Mouse (Mus musculus) right cerebral cortex, postnatal 14 days (tissue): ENCODE measurements around the gene Erg.

Source experiments
- DNase-seq: peaks from one replicate; pipeline ENCODE4 v3.0.0; 2022

Gene Erg

GRCm38 (mm10) chr16:95382251-95382650 is 204.1 kb downstream of the Erg start:
- no peak for DNase-seq

GRCm38 (mm10) chr16:95376834-95377233 is 209.6 kb downstream of the Erg start:
- DNase-seq, result no peak

GRCm38 (mm10) chr16:95376364-95376763 is 210.0 kb downstream of the Erg start:
- no peak for DNase-seq

GRCm38 (mm10) chr16:95374646-95375045 is 211.7 kb downstream of the Erg start:
- no peak for DNase-seq

GRCm38 (mm10) chr16:95372960-95373359 is 213.4 kb downstream of the Erg start:
- DNase-seq, result no peak

GRCm38 (mm10) chr16:95371713-95372112 is 214.7 kb downstream of the Erg start:
- no peak for DNase-seq

GRCm38 (mm10) chr16:95366989-95367765 is 219.2 kb downstream of the Erg start:
- no peak for DNase-seq

GRCm38 (mm10) chr16:95365214-95365613 is 221.2 kb downstream of the Erg start:
- no peak for DNase-seq

GRCm38 (mm10) chr16:95363632-95364465 is 222.5 kb downstream of the Erg start:
- no peak for DNase-seq

- no peak for DNase-seq
Measured at GRCm38 (mm10) chr16:95361950-95362349, 224.4 kb downstream of the Erg start.

- DNase-seq, result no peak
Measured at GRCm38 (mm10) chr16:95360940-95361489, 225.4 kb downstream of the Erg start.

GRCm38 (mm10) chr16:95360214-95360850 is 226.1 kb downstream of the Erg start:
- no peak for DNase-seq

- DNase-seq, result no peak
Measured at GRCm38 (mm10) chr16:95356962-95357955, 229.1 kb downstream of the Erg start.

GRCm38 (mm10) chr16:95353838-95354237 is 232.6 kb downstream of the Erg start:
- DNase-seq, result no peak

GRCm38 (mm10) chr16:95352266-95352665 is 234.1 kb downstream of the Erg start:
- no peak for DNase-seq

- DNase-seq, result peak; percentile 67
Measured at GRCm38 (mm10) chr16:95350499-95350898, 235.9 kb downstream of the Erg start.

- DNase-seq, result no peak
Measured at GRCm38 (mm10) chr16:95349745-95350144, 236.6 kb downstream of the Erg start.

- no peak for DNase-seq
Measured at GRCm38 (mm10) chr16:95349344-95349743, 237.0 kb downstream of the Erg start.

- no peak for DNase-seq
Measured at GRCm38 (mm10) chr16:95348555-95348954, 237.8 kb downstream of the Erg start.

GRCm38 (mm10) chr16:95347202-95347601 is 239.2 kb downstream of the Erg start:
- DNase-seq, result no peak

- DNase-seq, result peak; percentile 76
Measured at GRCm38 (mm10) chr16:95345882-95346281, 240.5 kb downstream of the Erg start.

GRCm38 (mm10) chr16:95344961-95345360 is 241.4 kb downstream of the Erg start:
- no peak for DNase-seq
